Mouse (Mus musculus): ENCODE measurements around the gene Rxylt1. TPM values are rescaled to one million over a fixed set of nuclear protein-coding genes. Genes with fewer than 3 reads are reported as not detected.

Gene Rxylt1
- 2.6 and 6.7 TPM in 2 replicates for polyA plus RNA-seq (2012; rRNA removed)

DNA sequence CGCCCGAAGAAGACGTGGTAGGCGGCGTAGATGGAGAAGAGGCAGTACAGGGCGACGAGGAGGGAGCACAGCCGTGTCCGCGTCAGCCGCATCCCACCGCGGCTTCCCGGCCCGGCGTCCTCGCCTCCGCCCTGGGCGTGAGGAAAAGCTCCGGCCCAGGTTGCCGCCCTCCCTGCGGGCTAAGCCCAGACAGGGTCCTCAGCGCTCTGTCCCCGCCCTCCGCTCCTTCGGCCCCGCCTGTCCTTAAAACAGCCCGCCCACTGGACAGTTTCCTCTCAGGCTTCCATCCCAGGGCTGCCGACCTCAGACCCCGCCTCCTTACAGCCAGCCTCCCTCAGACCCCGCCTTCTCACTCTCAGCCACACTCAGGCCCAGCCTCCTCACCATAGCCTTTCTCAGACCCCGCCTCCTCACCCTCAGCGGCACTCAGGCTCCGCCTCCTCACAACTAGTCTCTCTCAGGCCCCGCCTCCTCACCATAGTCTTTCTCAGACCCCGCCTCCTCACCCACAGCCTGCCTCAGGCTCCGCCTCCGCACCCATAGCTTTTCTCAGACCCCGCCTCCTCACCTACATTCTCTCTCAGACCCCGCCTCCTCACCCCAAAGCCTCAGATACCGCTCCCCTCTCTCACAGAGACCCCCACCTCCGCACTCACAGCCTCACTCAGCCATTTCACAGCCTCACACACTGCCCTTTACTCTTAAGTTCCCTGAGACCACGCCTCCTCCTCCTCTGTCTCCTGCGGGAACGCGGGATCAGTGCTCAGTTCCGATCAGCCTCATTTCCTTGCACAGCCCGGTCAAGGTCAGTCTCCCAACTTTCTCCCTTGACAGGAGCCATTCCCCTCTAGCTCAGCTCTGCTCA is at the start of gene Rxylt1:
Gene Rxylt1, minus strand, starts transcription at position 392 of the 865 bp plus-strand sequence.

GRCm38 (mm10) chr10:122046904-122047726 is 50.1 kb downstream of the Rxylt1 start, which contains the start of gene Srgap1:
Srgap1 (minus strand) TSS chr10:122047315.

Other genes with a start within 250 kb of the Rxylt1 start
- gene Srgap1, start 50.1 kb downstream of the Rxylt1 start, polyA plus RNA-seq (2012; rRNA removed): 2.3 and 2.9 TPM in 2 replicates

All from stomach, adult 2 months (tissue).